Mouse (Mus musculus) thymus, adult 18-20 months (tissue): ENCODE results near the gene Slc17a9.

ENCODE experiments used
- DNase-seq, 2 experiments: peaks; one replicate each; pipeline ENCODE4 v3.0.0; 2022; ENCODE audit warnings: mixed read lengths in 2 of 2

Slc17a9 gene

DNA sequence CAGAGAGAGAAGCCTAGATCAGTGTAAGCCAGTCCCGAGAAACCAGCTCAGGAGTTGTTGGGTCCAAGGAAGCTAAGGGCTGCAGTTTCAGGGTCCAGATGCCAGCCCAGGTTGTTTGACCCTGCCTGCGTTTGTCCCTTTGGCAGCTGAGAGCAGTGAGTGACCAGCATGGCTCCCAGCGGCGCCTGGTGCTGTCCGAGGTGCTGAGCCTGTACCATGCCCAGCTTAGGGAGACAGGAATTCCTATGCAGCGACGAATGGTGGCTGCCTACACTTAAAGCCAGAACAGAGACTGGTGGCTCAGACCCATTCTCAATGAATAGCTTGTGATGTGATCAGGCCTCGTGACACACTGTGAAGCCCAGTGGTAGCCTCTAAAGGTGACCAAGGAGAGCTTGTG is 30.8 kb downstream of the Slc17a9 start:
- DNase-seq = no peak

DNA sequence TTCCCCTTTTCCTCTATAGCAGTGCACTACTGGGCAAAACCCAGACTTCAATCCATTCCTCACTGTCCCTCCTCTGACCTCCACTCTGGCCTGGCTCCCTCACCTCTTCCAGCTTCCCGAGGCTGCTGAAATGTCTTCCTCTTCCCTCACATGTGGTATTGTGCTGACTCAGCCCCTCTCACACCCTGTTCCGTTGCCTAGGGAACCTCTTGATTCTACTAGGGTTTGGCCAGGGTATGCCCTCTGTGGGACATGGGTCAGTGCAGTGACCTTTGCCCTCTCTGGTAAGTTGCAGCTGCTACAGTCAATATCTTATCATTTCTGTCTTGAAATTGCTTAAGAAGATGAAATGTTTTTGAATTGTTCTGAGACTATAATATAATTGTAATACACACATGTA is 31.7 kb downstream of the Slc17a9 start:
- no peak for DNase-seq

DNA sequence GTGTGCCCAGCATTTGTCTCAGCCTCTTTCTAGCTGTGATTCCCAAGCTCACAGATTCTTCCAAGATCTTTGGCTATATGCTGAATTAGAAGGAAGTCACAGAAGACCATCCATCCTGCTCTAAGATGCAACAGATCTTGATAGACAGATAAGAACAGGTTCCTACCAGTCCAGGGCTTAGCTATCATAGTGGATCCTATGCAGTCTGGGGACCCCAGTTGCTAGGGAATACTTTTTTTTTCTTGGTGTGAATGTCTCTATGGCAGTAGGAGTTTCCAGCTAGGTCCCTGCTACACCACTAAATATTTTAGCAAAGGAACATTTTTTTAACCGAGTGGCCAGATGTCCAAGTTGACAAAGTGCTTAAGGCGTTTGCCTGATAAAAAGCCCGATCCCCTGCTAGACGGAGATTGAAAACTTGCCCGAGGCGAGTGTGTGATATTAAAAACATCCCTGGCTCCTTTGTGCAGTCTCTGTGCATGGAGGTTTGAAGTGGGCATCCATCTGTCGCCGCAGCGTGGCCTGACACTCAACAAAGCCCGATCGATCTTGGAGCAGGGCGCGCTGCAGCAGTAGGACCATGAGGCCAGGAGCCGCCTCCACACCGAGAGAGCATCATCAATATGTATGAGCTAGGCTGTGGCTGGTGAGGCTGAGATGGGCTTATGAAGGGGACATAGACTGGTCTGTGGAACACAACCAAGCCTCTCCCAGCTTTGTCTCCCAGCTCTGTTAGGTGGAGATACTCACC is 33.6 kb downstream of the Slc17a9 start:
- no peak for DNase-seq

DNA sequence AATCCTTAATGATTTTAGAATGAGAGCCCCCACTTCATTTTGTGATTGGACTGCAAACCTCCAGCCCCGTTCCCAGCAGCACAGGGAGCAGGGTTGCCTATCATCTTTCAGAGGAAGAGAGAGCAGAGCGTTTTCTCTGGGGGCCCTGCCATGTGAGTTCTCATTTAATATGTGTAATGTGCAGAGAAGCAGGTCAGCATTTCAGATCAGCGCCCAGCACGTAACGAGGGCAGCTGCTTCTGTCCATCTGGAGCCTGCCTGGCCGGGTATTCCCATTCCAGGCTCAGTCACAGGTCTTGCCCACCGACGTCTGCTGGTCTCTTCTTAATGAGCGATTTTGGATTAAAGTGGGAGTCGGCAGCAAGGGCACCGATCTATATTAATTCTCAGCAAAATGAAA is 39.9 kb downstream of the Slc17a9 start:
- no peak for DNase-seq

- no peak for DNase-seq
Observed at GRCm38 (mm10) chr2:180765713-180766112, 40.6 kb downstream of the Slc17a9 start.

- no peak for DNase-seq
Observed at GRCm38 (mm10) chr2:180775223-180775622, 50.2 kb downstream of the Slc17a9 start.

DNA sequence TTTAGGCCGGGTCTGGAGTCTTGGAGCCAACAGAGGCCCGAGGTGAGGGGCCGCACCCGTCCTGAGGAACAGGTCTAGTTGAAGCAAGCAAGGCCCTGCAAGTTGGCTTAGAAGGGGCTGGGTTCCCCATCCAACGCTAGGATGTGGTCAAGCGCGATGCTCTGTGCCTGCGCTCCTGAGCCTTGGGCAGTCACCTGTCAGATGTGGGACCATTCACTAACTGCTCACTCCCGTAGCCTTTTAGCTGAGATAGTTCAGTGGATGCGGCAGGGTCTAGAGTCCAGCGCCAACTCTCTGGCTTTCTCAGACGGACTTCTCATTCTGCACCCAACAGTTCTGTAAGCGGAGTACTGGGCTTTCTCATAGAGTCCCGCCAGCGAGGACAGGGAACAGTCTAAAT is 50.6 kb downstream of the Slc17a9 start:
- no peak for DNase-seq

DNA sequence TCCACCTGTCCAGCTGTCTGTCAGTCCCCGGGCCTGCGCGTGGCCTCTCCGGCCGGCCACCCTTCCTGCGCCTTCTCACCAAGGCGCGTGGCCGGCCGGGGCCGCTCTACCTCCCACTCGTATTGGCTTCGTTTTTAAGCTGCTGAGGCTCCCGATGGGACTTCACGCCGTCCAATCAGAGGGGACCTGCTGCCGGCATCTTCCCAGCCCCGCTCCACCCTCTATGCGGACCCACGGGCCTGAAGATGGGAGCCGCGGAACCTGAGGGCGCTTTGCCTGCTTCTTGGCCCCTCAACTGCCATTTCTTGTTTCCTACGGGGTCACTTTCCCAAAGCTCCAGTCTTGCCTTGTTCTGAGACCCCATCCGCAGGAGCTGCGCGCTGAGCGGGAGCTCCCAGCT is 51.7 kb downstream of the Slc17a9 start, which contains the start of gene Bhlhe23:
Gene Bhlhe23 (minus strand): TSS at position 108 of the 400 bp plus-strand sequence.
- no peak for DNase-seq

DNA sequence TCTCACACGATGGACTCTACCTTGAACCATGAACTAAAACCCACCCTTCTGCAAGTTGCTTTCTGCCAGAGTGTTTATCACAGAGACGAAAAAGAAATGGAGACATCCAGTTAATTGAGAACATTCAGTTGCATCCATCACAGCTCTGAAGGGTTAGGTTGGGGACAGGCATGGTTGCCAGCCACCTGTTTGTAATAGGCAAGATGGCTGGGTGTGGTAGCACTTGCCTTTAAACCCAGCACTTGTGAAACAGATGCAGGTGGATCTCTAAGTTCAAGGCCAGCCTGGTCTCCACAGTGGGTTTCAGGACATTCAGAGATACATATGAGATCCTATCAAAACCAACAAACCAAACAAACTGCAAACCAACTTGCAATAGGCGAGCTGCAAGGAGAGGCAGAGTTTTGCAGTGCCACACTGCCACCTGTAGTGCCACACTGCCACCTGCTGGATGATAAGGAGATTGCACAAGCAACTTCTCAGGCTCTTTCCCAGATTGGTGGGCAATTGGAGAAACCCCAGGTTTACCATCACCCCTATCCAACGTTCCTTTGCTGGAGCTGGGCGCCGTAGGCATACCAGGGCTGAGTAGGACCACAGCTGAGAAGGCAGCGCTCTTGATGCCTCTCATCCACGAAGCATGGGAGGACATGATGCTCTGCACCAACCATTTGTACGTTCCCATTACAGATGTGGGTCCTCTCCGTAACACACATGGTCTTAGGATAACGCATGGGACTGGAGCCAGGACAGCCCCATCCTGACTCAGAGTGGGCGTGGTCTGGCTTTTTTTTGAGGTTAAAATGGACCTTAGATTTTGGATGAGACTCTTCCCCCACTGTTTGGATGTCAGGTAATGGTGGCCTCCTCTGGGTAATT is 54.4 kb downstream of the Slc17a9 start:
- DNase-seq = peak in 1 of 2 experiments; percentile 9

GRCm38 (mm10) chr2:180780282-180780681 is 55.2 kb downstream of the Slc17a9 start:
- DNase-seq = no peak

- DNase-seq = no peak
Observed at GRCm38 (mm10) chr2:180786732-180787131, 61.7 kb downstream of the Slc17a9 start.

DNA sequence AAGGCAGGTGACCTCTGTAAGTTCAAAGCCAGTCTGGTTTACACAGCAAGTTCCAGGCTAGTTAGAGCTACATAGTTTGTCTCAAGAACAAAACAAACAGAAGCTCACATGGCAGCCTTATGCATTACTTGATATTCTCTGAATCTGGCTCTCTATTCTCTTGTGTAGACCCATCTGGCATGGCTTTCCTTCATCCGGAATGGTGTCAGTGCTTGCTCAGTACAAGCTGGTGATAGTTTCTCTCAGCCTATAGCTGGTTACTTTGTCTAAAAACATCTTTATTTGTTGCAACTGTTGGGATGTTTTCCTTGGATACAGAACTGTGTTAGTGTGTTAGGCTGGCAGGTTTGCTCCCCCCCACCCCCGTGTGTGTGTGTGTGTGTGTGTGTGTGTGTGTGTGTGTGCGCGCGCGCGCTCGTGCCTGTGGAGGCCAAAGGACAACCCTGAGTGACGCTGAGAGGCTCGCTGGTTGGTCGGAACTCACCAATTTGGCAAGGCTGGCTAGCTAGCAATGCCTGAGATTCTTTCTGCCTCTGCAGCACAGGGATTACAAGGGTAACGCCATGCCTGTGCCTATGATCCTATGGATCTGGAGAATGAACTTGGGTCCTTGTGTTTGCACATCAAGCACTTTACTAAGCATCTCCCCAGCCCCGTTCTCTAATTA is 62.6 kb downstream of the Slc17a9 start:
- no peak for DNase-seq

GRCm38 (mm10) chr2:180788386-180788785 is 63.3 kb downstream of the Slc17a9 start:
- no peak for DNase-seq

GRCm38 (mm10) chr2:180788843-180789242 is 63.8 kb downstream of the Slc17a9 start:
- DNase-seq = no peak

DNA sequence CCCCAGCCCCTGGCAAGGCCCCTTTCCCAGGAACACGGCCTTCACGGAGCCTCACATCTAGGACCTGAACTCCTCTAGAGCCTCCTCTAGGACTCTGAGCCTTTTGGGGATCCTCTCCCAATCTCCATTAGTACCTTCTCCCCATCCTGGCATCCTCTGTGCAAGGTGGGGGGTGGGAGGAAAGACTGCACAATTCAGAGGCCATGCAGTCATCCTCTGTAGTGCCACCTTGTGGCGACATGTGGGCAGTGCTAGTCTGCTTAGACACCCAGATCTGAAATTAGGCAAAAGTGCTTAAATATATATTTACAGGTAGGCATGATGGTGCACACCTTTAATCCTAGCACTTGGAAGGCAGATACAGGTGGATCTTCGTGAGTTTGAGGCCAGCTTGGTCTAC is 66.6 kb downstream of the Slc17a9 start:
- no peak for DNase-seq
